Mouse (Mus musculus) left cerebral cortex, adult 2 months (tissue): ENCODE results near the gene Olfr1377. TPM values are rescaled to one million over a fixed set of nuclear protein-coding genes. Genes with fewer than 3 reads are reported as not detected.
"Not testable (repeated sequence)": the region's sequence is repeated elsewhere in the genome, so short reads cannot be mapped to it uniquely, and the experiment has no call there.

Experiments used
- DNase-seq, 2 experiments: peaks; one replicate each; pipeline ENCODE4 v3.0.0; 2021 to 2022; ENCODE audit warnings: low spot score in 2 of 2, mixed read lengths in 1 of 2; ENCODE audit errors: extremely low spot score in 1 of 2
- H3K27ac ChIP-seq: fragments of 200-600 bp; 2 replicates; pipeline ENCODE4 v1.8.1; 2022
- H3K4me3 ChIP-seq: fragments of 200-600 bp; 2 replicates; pipeline ENCODE4 v1.8.1; 2022
- CTCF ChIP-seq: fragments of 200-600 bp; IDR thresholded peaks from 2 replicates; pipeline ENCODE4 v1.8.1; 2022; ENCODE audit warnings: antibody characterized with exemption, mild to moderate bottlenecking, moderate library complexity
- intact Hi-C: fragments of 180-260 bp; cut with DNase I; formaldehyde crosslinking; loops from one replicate; pipeline ENCODE4 v1.15.1; 2025
- total RNA-seq, 2 experiments: library from RNA; stranded (reverse); gene quantifications; 2 replicates each; pipeline ENCODE4 v1.2.3; 2021

Gene Olfr1377
- total RNA-seq, 2 experiments from 2014 or later = not detected

- intact Hi-C loops = no loop called here
Measured at GRCm38 (mm10) chr11:51013936-51014335, 32.2 kb downstream of the Olfr1377 start, which contains the start of gene Olfr54. TSS of gene Olfr54 (plus strand) at chr11:51014236.

GRCm38 (mm10) chr11:51016341-51016740, 34.6 kb downstream of the Olfr1377 start:
- Histone ChIP-seq H3K27ac (no peak overlapping the region), H3K4me3 (no peak overlapping the region)
- TF ChIP-seq CTCF = no peak
- intact Hi-C loops = no loop called here
- no peak for DNase-seq

More at GRCm38 (mm10) chr11:51013936-51014335, 32.2 kb downstream of the Olfr1377 start, which contains the start of gene Olfr54:
- no peak for DNase-seq
- Histone ChIP-seq H3K4me3 (no peak within 1 kb of the TSS), H3K27ac (no peak within 1 kb of the TSS)
- no peak for TF ChIP-seq CTCF

GRCm38 (mm10) chr11:51026811-51027210, 45.0 kb downstream of the Olfr1377 start:
- H3K27ac ChIP-seq, DNase-seq, H3K4me3 ChIP-seq, intact Hi-C loops: not testable (repeated sequence)

GRCm38 (mm10) chr11:51029381-51029780, 47.6 kb downstream of the Olfr1377 start:
- intact Hi-C loops, H3K4me3 ChIP-seq, DNase-seq, H3K27ac ChIP-seq: not testable (repeated sequence)

- Histone ChIP-seq H3K27ac (no peak overlapping the region), H3K4me3 (no peak overlapping the region)
- DNase-seq = no peak
- no peak for TF ChIP-seq CTCF
- intact Hi-C loops = no loop called here
Measured at GRCm38 (mm10) chr11:51030225-51030624, 48.5 kb downstream of the Olfr1377 start.

- Histone ChIP-seq H3K4me3 (no peak overlapping the region), H3K27ac (no peak overlapping the region)
- no peak for DNase-seq
- intact Hi-C loops = loop anchor here (1.0 kb wide), 1 partner anchor 93 kb away; no protein-coding TSS in a partner anchor
- peak; percentile 87 for TF ChIP-seq CTCF
Measured at GRCm38 (mm10) chr11:51032851-51033250, 51.1 kb downstream of the Olfr1377 start.

- intact Hi-C loops, H3K27ac ChIP-seq, DNase-seq, H3K4me3 ChIP-seq: not testable (repeated sequence)
Measured at GRCm38 (mm10) chr11:51034141-51034540, 52.4 kb downstream of the Olfr1377 start.

- no peak for TF ChIP-seq CTCF
- intact Hi-C loops = loop anchor here (5.0 kb wide), 1 partner anchor 79 kb away; no protein-coding TSS in a partner anchor
- DNase-seq = no peak
- no peak overlapping the region for H3K27ac ChIP-seq
- H3K4me3 ChIP-seq = no peak overlapping the region
Measured at GRCm38 (mm10) chr11:51035951-51036350, 54.2 kb downstream of the Olfr1377 start.

Other genes starting within 250 kb of the Olfr1377 start
- gene Zfp354c, start 154.2 kb upstream of the Olfr1377 start, total RNA-seq = 10 to 100 TPM; 43.3 to 44.2 TPM
- 1 to 10 TPM; 3.0 to 4.3 TPM for gene Zfp879, start 140.4 kb upstream of the Olfr1377 start, total RNA-seq
- gene Grm6, start 131.3 kb upstream of the Olfr1377 start, total RNA-seq = not detected
- gene Zfp454, start 94.3 kb upstream of the Olfr1377 start, total RNA-seq = 1 to 10 TPM; 6.5 TPM
- 10 to 100 TPM; 23.8 to 24.8 TPM for gene Zfp2, start 65.8 kb upstream of the Olfr1377 start, total RNA-seq
- gene Zfp354b, start 50.3 kb upstream of the Olfr1377 start, total RNA-seq = 1 to 10 TPM; 5.3 to 6.7 TPM
- gene 4933414I15Rik, start 38.2 kb upstream of the Olfr1377 start, total RNA-seq = not detected
- not detected for gene Prop1, start 28.2 kb upstream of the Olfr1377 start, total RNA-seq
- gene Olfr1378, start 15.4 kb upstream of the Olfr1377 start, total RNA-seq = not detected
- gene Olfr51, start 21.6 kb downstream of the Olfr1377 start, total RNA-seq = not detected
- gene Olfr54, start 32.3 kb downstream of the Olfr1377 start, total RNA-seq = not detected
- gene Olfr1375, start 66.1 kb downstream of the Olfr1377 start, total RNA-seq = not detected
- 1 to 10 TPM; 6.5 to 8.5 TPM for gene Zfp354a, start 77.3 kb downstream of the Olfr1377 start, total RNA-seq
- gene Gm12569, start 238.5 kb downstream of the Olfr1377 start, total RNA-seq = not detected